Comparison of ENCODE assay signal across 9 mouse cellular contexts in genomic region chr4:133209366-133209765, GRCm38 (mm10). TPM values are rescaled to one million over a fixed set of nuclear protein-coding genes. Genes with fewer than 3 reads are reported as not detected.
DNase-seq lines count a peak whose midpoint lies in the region; TF ChIP-seq lines count a peak whose summit lies in the region.
"Had no signal": no experiment of that assay in that cellular context is flagged by ENCODE, and none has a peak within 500 bp of the region (broad histone marks: within the 10 kb centered on the region; RNA-seq: fewer than 3 reads in every experiment).

No protein-coding gene starts in this region.

- H3K9me3 ChIP-seq in CH12.LX (replicated peaks; ENCODE audit: low read length), result no peaks in the 10 kb centered on the region
- H3K9me3 ChIP-seq: lung, embryonic 15.5 days had no signal

- H3K4me1 ChIP-seq in CH12.LX (ENCODE audit: control insufficient read depth in 1 of 2, insufficient read depth in 2 of 2), result peaks cover 10 to 17% of the 10 kb centered on the region in 2 experiments
- peaks cover 3% of the 10 kb centered on the region for H3K4me1 ChIP-seq in bone marrow, adult 2 months (ENCODE audit: control insufficient read depth, insufficient read depth, low read length)
- H3K4me1 ChIP-seq in olfactory bulb, adult 2 months (ENCODE audit: control insufficient read depth, insufficient read depth, low read length), result peaks cover 25% of the 10 kb centered on the region

- in situ Hi-C loops in CH12.LX (cut with MboI; ENCODE audit: low pct_ligation_motif_present, low pct_unique_long_range_greater_than_20kb, low sequenced_read_pairs), result loop anchor here (10.0 kb wide), 1 partner anchor 195 kb away; the partner anchor contains the start of gene Ahdc1

- no peak for TF ChIP-seq POLR2A in CH12.LX (IDR thresholded peaks at IDR 0.05; ENCODE audit: low read depth, low read length)
- no peak for TF ChIP-seq POLR2A in bone marrow, adult 2 months (IDR thresholded peaks at IDR 0.05; ENCODE audit: borderline replicate concordance, control insufficient read depth, low read depth, low read length)
- TF ChIP-seq POLR2A in olfactory bulb, adult 2 months (IDR thresholded peaks at IDR 0.05; ENCODE audit: insufficient read depth, low read depth, low read length), result no peak

- no peak overlapping the region for H3K27ac ChIP-seq in CH12.LX (ENCODE audit: insufficient read depth, low read depth)
- H3K27ac ChIP-seq in bone marrow, adult 2 months (ENCODE audit: control insufficient read depth, insufficient read depth, low read depth, low read length, poor library complexity), result no peak overlapping the region
- no peak overlapping the region for H3K27ac ChIP-seq in olfactory bulb, adult 2 months (ENCODE audit: insufficient read depth, low read depth, low read length)
- H3K27ac ChIP-seq: lung, embryonic 15.5 days had no signal

- no peak overlapping the region for H3K9ac ChIP-seq in CH12.LX (ENCODE audit: insufficient read depth, low read depth)
- H3K9ac ChIP-seq: lung, embryonic 15.5 days had no signal

- H3K4me2 ChIP-seq in CH12.LX (ENCODE audit: insufficient read depth, low read depth, poor library complexity, severe bottlenecking), result no peak overlapping the region
- H3K4me2 ChIP-seq: lung, embryonic 15.5 days had no signal

- DNase-seq in layer of hippocampus, adult 11-12 months (ENCODE audit: low spot score), result peak; percentile 57
- no peak for DNase-seq in layer of hippocampus, adult 9-11 months
- peak; percentile 61 for DNase-seq in CH12.LX (ENCODE audit: extremely low read depth)
- DNase-seq in forelimb bud, embryonic 11.5 days (ENCODE audit: low read depth, low spot score), result peak; percentile 78
- DNase-seq in left cerebral cortex, postnatal 36 days (ENCODE audit: low spot score in 2 of 2), result peak; percentile 51 to 64
- DNase-seq in layer of hippocampus, adult 9-10 months (ENCODE audit: low spot score), result no peak

- TF ChIP-seq RAD21 in CH12.LX (IDR thresholded peaks at IDR 0.05; ENCODE audit: low read depth, low read length), result peak; percentile 72

- WGBS in bone marrow, adult 2 months, result 4% methylated on average over 11 of the region's 11 CpGs
- 3% methylated on average over 11 of the region's 11 CpGs for whole genome bisulfite sequencing in olfactory bulb, adult 2 months

- no peaks in the 10 kb centered on the region for H3K79me2 ChIP-seq in CH12.LX (replicated peaks; ENCODE audit: control insufficient read depth, extremely low read depth, insufficient read depth, poor library complexity, severe bottlenecking)

- no peak overlapping the region for H3K4me3 ChIP-seq in CH12.LX (replicated peaks in 1 of 3; ENCODE audit: low read depth in 2 of 3, low read length in 2 of 3, poor library complexity in 1 of 3)
- no peak overlapping the region for H3K4me3 ChIP-seq in bone marrow, adult 2 months (replicated peaks; ENCODE audit: control insufficient read depth, low read depth, low read length)
- no peak overlapping the region for H3K4me3 ChIP-seq in olfactory bulb, adult 2 months (ENCODE audit: insufficient read depth, low read depth, low read length)
- H3K4me3 ChIP-seq: lung, embryonic 15.5 days had no signal

- dilution Hi-C loops in CH12.LX (cut with MboI; ENCODE audit: extremely low pct_ligation_motif_present, extremely low pct_unique_long_range_greater_than_20kb, low sequenced_read_pairs), result no loop called here

- no peaks in the 10 kb centered on the region for H3K36me3 ChIP-seq in CH12.LX (replicated peaks in 1 of 2; ENCODE audit: control insufficient read depth in 1 of 2, insufficient read depth in 1 of 2, low read length in 1 of 2)
- H3K36me3 ChIP-seq: lung, embryonic 15.5 days had no signal

- intact Hi-C loops in left cerebral cortex, postnatal 36 days (cut with DNase I), result loop anchor here (2.0 kb wide), 1 partner anchor 87 kb away; no protein-coding TSS in a partner anchor

- TF ChIP-seq EP300 in CH12.LX (IDR thresholded peaks at IDR 0.05; ENCODE audit: low read length), result no peak

- peaks cover 44% of the 10 kb centered on the region for H3K27me3 ChIP-seq in CH12.LX (replicated peaks)

- TF ChIP-seq CTCF in CH12.LX (conservative IDR thresholded peaks at IDR 0.05 in 1 of 2, IDR thresholded peaks at IDR 0.05 in 1 of 2; ENCODE audit: low read depth in 2 of 2, low read length in 2 of 2), result peak; percentile 47 to 86
- peak; percentile 84 for TF ChIP-seq CTCF in bone marrow, adult 2 months (IDR thresholded peaks at IDR 0.05; ENCODE audit: control insufficient read depth, insufficient read depth, low read length)
- peak; percentile 91 for TF ChIP-seq CTCF in olfactory bulb, adult 2 months (IDR thresholded peaks at IDR 0.05; ENCODE audit: insufficient read depth, low read depth, low read length)

TF ChIP-seq in CH12.LX, 34 proteins besides CTCF, POLR2A, EP300 and RAD21:
- TF ChIP-seq SIN3A (IDR thresholded peaks at IDR 0.05; ENCODE audit: low read length), result no peak
- TF ChIP-seq NRF1 (IDR thresholded peaks at IDR 0.05; ENCODE audit: low read depth, low read length), result no peak
- no peak for TF ChIP-seq RCOR1 (conservative IDR thresholded peaks at IDR 0.05; ENCODE audit: low read depth, low read length)
- peak; percentile 27 for TF ChIP-seq ZC3H11A (IDR thresholded peaks at IDR 0.05; ENCODE audit: low read depth, low read length)
- no peak for TF ChIP-seq MAX (IDR thresholded peaks at IDR 0.05; ENCODE audit: low read length)
- no peak for TF ChIP-seq MAZ (IDR thresholded peaks at IDR 0.05; ENCODE audit: low read depth, low read length)
- TF ChIP-seq ELF1 (IDR thresholded peaks at IDR 0.05; ENCODE audit: low read depth, low read length), result no peak
- TF ChIP-seq BHLHE40 (IDR thresholded peaks at IDR 0.05; ENCODE audit: low read depth, low read length), result no peak
- 0 out of 2 replicates have a peak, but pooled peaks have one; percentile 11 for TF ChIP-seq IRF4 (IDR thresholded peaks at IDR 0.05; ENCODE audit: low read depth, low read length)
- TF ChIP-seq JUN (IDR thresholded peaks at IDR 0.05; ENCODE audit: insufficient read depth, low read depth, low read length), result no peak
- no peak for TF ChIP-seq USF1 (IDR thresholded peaks at IDR 0.05; ENCODE audit: low read depth, low read length)
- no peak for TF ChIP-seq ZMIZ1 (IDR thresholded peaks at IDR 0.05; ENCODE audit: low read depth, low read length)
- TF ChIP-seq USF2 (conservative IDR thresholded peaks at IDR 0.05; ENCODE audit: low read depth, low read length), result no peak
- TF ChIP-seq ETS1 (conservative IDR thresholded peaks at IDR 0.05; ENCODE audit: low read depth, low read length), result no peak
- TF ChIP-seq CHD1 (IDR thresholded peaks at IDR 0.05; ENCODE audit: low read depth, low read length), result no peak
- TF ChIP-seq NELFE (IDR thresholded peaks at IDR 0.05; ENCODE audit: low read depth, low read length), result no peak
- TF ChIP-seq E2F4 (IDR thresholded peaks at IDR 0.05; ENCODE audit: insufficient replicate concordance, low read depth, low read length), result no peak
- no peak for TF ChIP-seq CHD2 (IDR thresholded peaks at IDR 0.05; ENCODE audit: low read length)
- TF ChIP-seq GABPA (IDR thresholded peaks at IDR 0.05; ENCODE audit: insufficient replicate concordance, low read depth, low read length), result no peak
- TF ChIP-seq ZKSCAN1 (IDR thresholded peaks at IDR 0.05; ENCODE audit: borderline replicate concordance, low read depth, low read length), result no peak
- TF ChIP-seq POLR2AphosphoS2 (IDR thresholded peaks at IDR 0.05; ENCODE audit: low read depth, low read length), result no peak
- TF ChIP-seq ZNF384 (IDR thresholded peaks at IDR 0.05; ENCODE audit: low read depth, low read length), result peak; percentile 94
- no peak for TF ChIP-seq HCFC1 (IDR thresholded peaks at IDR 0.05; ENCODE audit: low read depth, low read length)
- TF ChIP-seq SMC3 (IDR thresholded peaks at IDR 0.05; ENCODE audit: low read depth, low read length), result peak; percentile 81
- no peak for TF ChIP-seq PAX5 (IDR thresholded peaks at IDR 0.05; ENCODE audit: low read length)
TF ChIP-seq in CH12.LX: peak in this region for 4.

RNA-seq across cellular contexts. Expression of gene Cd164l2, which starts 2.6 kb away (rescaled TPM):
- total RNA-seq in CH12.LX (2012; rRNA removed), result not detected in 2 replicates
- total RNA-seq in CH12.LX (2014; rRNA removed), result not detected in 2 replicates
- not detected in 2 replicates for polyA plus RNA-seq in CH12.LX (2012; ENCODE audit: insufficient read length, low read depth)
- not detected in 2 replicates for polyA plus RNA-seq in bone marrow, adult 2 months (2011; ENCODE audit: insufficient read depth, insufficient read length, low replicate concordance, missing spikeins)
- total RNA-seq in left cerebral cortex, postnatal 36 days (2021), result 1 to 10 TPM; 4.9 to 10.0 TPM
- not detected in 2 replicates for polyA plus RNA-seq in olfactory bulb, adult 2 months (2012; ENCODE audit: insufficient read depth, insufficient read length, low replicate concordance, missing spikeins)

RNA-seq across cellular contexts. Expression of gene Gpr3, which starts 3.0 kb away (rescaled TPM):
- total RNA-seq in CH12.LX (2012; rRNA removed) (0.13 and 0.17 TPM in 2 replicates), CH12.LX (2014; rRNA removed) (not detected in 2 replicates)
- polyA plus RNA-seq in CH12.LX (2012; ENCODE audit: insufficient read length, low read depth), result 0.11 TPM in 1 of 2 replicates, not detected in the other
- polyA plus RNA-seq in bone marrow, adult 2 months (2011; ENCODE audit: insufficient read depth, insufficient read length, low replicate concordance, missing spikeins), result not detected in 2 replicates
- 1 to 10 TPM; 8.1 to 8.5 TPM for total RNA-seq in left cerebral cortex, postnatal 36 days (2021)
- not detected in 2 replicates for polyA plus RNA-seq in olfactory bulb, adult 2 months (2012; ENCODE audit: insufficient read depth, insufficient read length, low replicate concordance, missing spikeins)

RNA-seq across cellular contexts. Expression of gene Map3k6, which starts 31.3 kb away (rescaled TPM):
- total RNA-seq in CH12.LX (2012; rRNA removed) (0.21 TPM in 1 of 2 replicates, not detected in the other), CH12.LX (2014; rRNA removed) (not detected in 2 replicates)
- polyA plus RNA-seq in CH12.LX (2012; ENCODE audit: insufficient read length, low read depth), result not detected in 2 replicates
- polyA plus RNA-seq in bone marrow, adult 2 months (2011; ENCODE audit: insufficient read depth, insufficient read length, low replicate concordance, missing spikeins), result 5.5 and 14.8 TPM in 2 replicates
- total RNA-seq in left cerebral cortex, postnatal 36 days (2021), result 1 to 10 TPM; 6.8 to 8.1 TPM
- polyA plus RNA-seq in olfactory bulb, adult 2 months (2012; ENCODE audit: insufficient read depth, insufficient read length, low replicate concordance, missing spikeins), result not detected in 2 replicates

RNA-seq across cellular contexts. Expression of gene Sytl1, which starts 53.5 kb away (rescaled TPM):
- total RNA-seq in CH12.LX (2012; rRNA removed) (11.9 and 20.0 TPM in 2 replicates), CH12.LX (2014; rRNA removed) (8.2 and 8.3 TPM in 2 replicates)
- 12.1 and 12.5 TPM in 2 replicates for polyA plus RNA-seq in CH12.LX (2012; ENCODE audit: insufficient read length, low read depth)
- 3.1 and 3.2 TPM in 2 replicates for polyA plus RNA-seq in bone marrow, adult 2 months (2011; ENCODE audit: insufficient read depth, insufficient read length, low replicate concordance, missing spikeins)
- 1 to 10 TPM; 2.2 to 2.3 TPM for total RNA-seq in left cerebral cortex, postnatal 36 days (2021)
- not detected in 2 replicates for polyA plus RNA-seq in olfactory bulb, adult 2 months (2012; ENCODE audit: insufficient read depth, insufficient read length, low replicate concordance, missing spikeins)

Comparison
In these comparisons a context has a peak if more than half of its experiments do, and no peak if none do; other contexts are left out.
1. DNase-seq: peak in layer of hippocampus, adult 11-12 months (single experiment), CH12.LX (single experiment), forelimb bud, embryonic 11.5 days (single experiment) and left cerebral cortex, postnatal 36 days (2 of 2); none in layer of hippocampus, adult 9-11 months (single experiment) and layer of hippocampus, adult 9-10 months (single experiment).
2. Peak in every context shown above with its lines, with median percentiles within 50 percentile points of each other: CTCF ChIP-seq.